Mouse (Mus musculus) T-cell, adult 66 days (primary cell): ENCODE measurements around the gene Ufl1. TPM values are rescaled to one million over a fixed set of nuclear protein-coding genes. Genes with fewer than 3 reads are reported as not detected.

Experiments used
- total RNA-seq, 2 experiments: library from RNA; stranded (reverse); gene quantifications; 3 replicates in 1 of 2; 4 replicates in 1 of 2; pipeline ENCODE4 v1.2.4; 2023

Ufl1 gene
- 10 to 100 TPM; 31.9 to 33.5 TPM for total RNA-seq

DNA sequence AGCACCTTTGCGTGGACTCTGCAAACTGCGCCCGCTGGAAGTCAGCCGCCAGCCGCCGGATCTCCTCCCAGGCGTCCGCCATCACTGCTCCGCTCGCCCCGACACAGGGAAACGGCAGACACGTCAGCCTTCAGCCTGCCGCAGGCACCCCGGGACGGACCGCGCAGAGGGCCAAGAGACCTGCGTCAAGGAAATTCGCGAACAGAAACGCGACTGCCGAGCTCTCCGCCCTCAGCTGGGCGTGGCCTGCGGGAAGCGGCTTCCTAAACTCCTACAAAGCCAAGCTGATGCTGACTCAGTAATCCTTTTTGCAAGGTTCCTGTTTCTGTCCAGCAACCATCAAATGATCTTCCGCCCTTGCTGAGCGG lies at the start of gene Ufl1:
Gene Ufl1, minus strand, starts transcription at position 151 of the 368 bp plus-strand sequence.

DNA sequence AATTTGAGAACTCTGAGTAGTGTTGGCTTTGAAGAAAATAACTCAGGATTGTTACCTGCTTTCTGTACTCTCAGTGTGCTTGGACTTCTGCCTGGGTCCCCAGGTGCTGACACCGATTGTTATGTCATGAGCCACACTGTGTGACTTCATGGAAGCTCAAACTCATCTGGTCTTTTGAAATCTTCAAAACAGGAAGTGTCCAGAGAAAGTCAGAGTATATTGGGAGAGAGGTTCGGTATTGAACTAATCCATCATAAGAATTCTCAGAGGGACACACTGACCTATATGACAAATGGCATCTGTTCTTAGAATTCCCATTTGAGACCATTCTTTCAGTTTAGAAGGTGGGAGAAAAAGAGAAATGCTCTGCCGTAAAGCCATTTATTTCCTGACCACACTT lies 38.8 kb downstream of the Ufl1 start, which contains the start of gene Fhl5:
Gene Fhl5, minus strand, starts transcription at position 101 of the 400 bp plus-strand sequence.

Other genes with a start within 250 kb of the Ufl1 start
- not detected for gene Fhl5, start 38.9 kb downstream of the Ufl1 start, total RNA-seq